Mouse (Mus musculus) olfactory bulb, adult 2 months (tissue): ENCODE measurements around the gene 1600014C10Rik.

ENCODE experiments used
- CTCF ChIP-seq: fragments of 200-500 bp; IDR thresholded peaks from 2 replicates; pipeline ENCODE4 v1.5.1; 2012; ENCODE audit warnings: low read depth, mild to moderate bottlenecking, low read length, moderate library complexity; ENCODE audit not compliant: insufficient read depth
- POLR2A ChIP-seq: fragments of 200-500 bp; IDR thresholded peaks from 2 replicates; pipeline ENCODE4 v1.6.1; 2012; ENCODE audit warnings: mild to moderate bottlenecking, low read depth, low read length, moderate library complexity; ENCODE audit not compliant: insufficient read depth

GRCm38 (mm10) chr7:38215281-38215680 is 32.3 kb downstream of the 1600014C10Rik start:
- TF ChIP-seq POLR2A: no peak
- no peak for TF ChIP-seq CTCF
